Mouse (Mus musculus): ENCODE data around the gene Itpr2. TPM values are rescaled to one million over a fixed set of nuclear protein-coding genes. Genes with fewer than 3 reads are reported as not detected.

Gene Itpr2
- polyA plus RNA-seq, 1 experiment from 2014 or later = 9.3 TPM

- no peak overlapping the region for H3K9ac ChIP-seq
- no peaks in the 10 kb centered on the region for H3K36me3 ChIP-seq (replicated peaks)
- H3K4me2 ChIP-seq = no peak overlapping the region
- no peak overlapping the region for H3K27ac ChIP-seq
- H3K4me3 ChIP-seq = no peak overlapping the region
- no peaks in the 10 kb centered on the region for H3K9me3 ChIP-seq
- no peak for ATAC-seq (replicated peaks)
- no peaks in the 10 kb centered on the region for H3K27me3 ChIP-seq (replicated peaks)
- WGBS = 74% methylated on average over 2 of the region's 2 CpGs
- H3K4me1 ChIP-seq = no peaks in the 10 kb centered on the region
Measured at GRCm38 (mm10) chr6:146256401-146256800, 245.6 kb downstream of the Itpr2 start.

GRCm38 (mm10) chr6:146255656-146256055, 246.4 kb downstream of the Itpr2 start:
- no peaks in the 10 kb centered on the region for H3K9me3 ChIP-seq
- H3K27ac ChIP-seq = no peak overlapping the region
- no peak for ATAC-seq (replicated peaks)
- H3K4me3 ChIP-seq = no peak overlapping the region
- H3K4me2 ChIP-seq = no peak overlapping the region
- 96% methylated on average over 6 of the region's 6 CpGs for WGBS
- H3K36me3 ChIP-seq (replicated peaks) = no peaks in the 10 kb centered on the region
- no peak overlapping the region for H3K9ac ChIP-seq
- no peaks in the 10 kb centered on the region for H3K27me3 ChIP-seq (replicated peaks)
- no peaks in the 10 kb centered on the region for H3K4me1 ChIP-seq

- H3K9me3 ChIP-seq = no peaks in the 10 kb centered on the region
- no peaks in the 10 kb centered on the region for H3K36me3 ChIP-seq (replicated peaks)
- no peak overlapping the region for H3K4me2 ChIP-seq
- no peak overlapping the region for H3K27ac ChIP-seq
- no peak overlapping the region for H3K4me3 ChIP-seq
- no peaks in the 10 kb centered on the region for H3K27me3 ChIP-seq (replicated peaks)
- ATAC-seq (replicated peaks) = 0 out of 2 replicates have a peak, but pooled peaks have one; percentile 17
- WGBS = 81% methylated on average over 9 of the region's 9 CpGs
- no peak overlapping the region for H3K9ac ChIP-seq
- H3K4me1 ChIP-seq = no peaks in the 10 kb centered on the region
Measured at GRCm38 (mm10) chr6:146254931-146255330, 247.1 kb downstream of the Itpr2 start.

- Histone ChIP-seq H3K27me3 (replicated peaks) (no peaks in the 10 kb centered on the region), H3K9me3 (no peaks in the 10 kb centered on the region), H3K36me3 (replicated peaks) (no peaks in the 10 kb centered on the region), H3K27ac (no peak overlapping the region), H3K9ac (no peak overlapping the region), H3K4me1 (no peaks in the 10 kb centered on the region), H3K4me2 (no peak overlapping the region), H3K4me3 (no peak overlapping the region)
- peak; percentile 82; the same call in 1 of the 2 replicates for ATAC-seq (replicated peaks)
- WGBS = 76% methylated on average over 3 of the region's 3 CpGs
Measured at GRCm38 (mm10) chr6:146254216-146254820, 247.7 kb downstream of the Itpr2 start.

- 91% methylated on average over 6 of the region's 6 CpGs for WGBS
- no peak overlapping the region for H3K4me3 ChIP-seq
Measured at GRCm38 (mm10) chr6:146249096-146249495, 252.9 kb downstream of the Itpr2 start.

GRCm38 (mm10) chr6:146248341-146248740, 253.7 kb downstream of the Itpr2 start:
- H3K27ac ChIP-seq = no peak overlapping the region
- H3K9me3 ChIP-seq = no peaks in the 10 kb centered on the region
- ATAC-seq (replicated peaks) = no peak
- H3K27me3 ChIP-seq (replicated peaks) = no peaks in the 10 kb centered on the region
- H3K4me2 ChIP-seq = no peak overlapping the region
- no peak overlapping the region for H3K9ac ChIP-seq
- H3K4me1 ChIP-seq = no peaks in the 10 kb centered on the region
- no peak overlapping the region for H3K4me3 ChIP-seq
- 70% methylated on average over 2 of the region's 2 CpGs for WGBS
- no peaks in the 10 kb centered on the region for H3K36me3 ChIP-seq (replicated peaks)

More at GRCm38 (mm10) chr6:146249096-146249495, 252.9 kb downstream of the Itpr2 start:
- Histone ChIP-seq H3K27me3 (replicated peaks) (no peaks in the 10 kb centered on the region), H3K4me2 (no peak overlapping the region), H3K4me1 (no peaks in the 10 kb centered on the region), H3K9ac (no peak overlapping the region), H3K27ac (no peak overlapping the region), H3K9me3 (no peaks in the 10 kb centered on the region), H3K36me3 (replicated peaks) (no peaks in the 10 kb centered on the region)
- no peak for ATAC-seq (replicated peaks)

GRCm38 (mm10) chr6:146247906-146248305, 254.1 kb downstream of the Itpr2 start:
- Histone ChIP-seq H3K4me1 (0 out of 2 replicates have a peak, but pooled peaks cover 3% of the 10 kb centered on the region), H3K9ac (no peak overlapping the region), H3K36me3 (replicated peaks) (no peaks in the 10 kb centered on the region), H3K9me3 (no peaks in the 10 kb centered on the region), H3K4me2 (no peak overlapping the region), H3K27me3 (replicated peaks) (no peaks in the 10 kb centered on the region), H3K27ac (no peak overlapping the region), H3K4me3 (no peak overlapping the region)
- ATAC-seq (replicated peaks) = no peak
- 89% methylated on average over 1 of the region's 1 CpGs for WGBS

GRCm38 (mm10) chr6:146246368-146246767, 255.7 kb downstream of the Itpr2 start:
- no peak overlapping the region for H3K27ac ChIP-seq
- H3K9ac ChIP-seq = no peak overlapping the region
- 80% methylated on average over 6 of the region's 6 CpGs for WGBS
- H3K4me2 ChIP-seq = no peak overlapping the region
- H3K4me1 ChIP-seq = 0 out of 2 replicates have a peak, but pooled peaks cover 4% of the 10 kb centered on the region
- no peaks in the 10 kb centered on the region for H3K27me3 ChIP-seq (replicated peaks)
- H3K36me3 ChIP-seq (replicated peaks) = no peaks in the 10 kb centered on the region
- H3K4me3 ChIP-seq = no peak overlapping the region
- no peaks in the 10 kb centered on the region for H3K9me3 ChIP-seq
- ATAC-seq (replicated peaks) = no peak

GRCm38 (mm10) chr6:146245888-146246287, 256.1 kb downstream of the Itpr2 start:
- 90% methylated on average over 9 of the region's 9 CpGs for WGBS
- Histone ChIP-seq H3K4me3 (no peak overlapping the region), H3K9me3 (no peaks in the 10 kb centered on the region), H3K36me3 (replicated peaks) (no peaks in the 10 kb centered on the region), H3K27me3 (replicated peaks) (no peaks in the 10 kb centered on the region), H3K9ac (no peak overlapping the region), H3K27ac (no peak overlapping the region), H3K4me2 (no peak overlapping the region), H3K4me1 (0 out of 2 replicates have a peak, but pooled peaks cover 4% of the 10 kb centered on the region)
- no peak for ATAC-seq (replicated peaks)

- Histone ChIP-seq H3K9ac (no peak overlapping the region), H3K9me3 (no peaks in the 10 kb centered on the region), H3K27me3 (replicated peaks) (no peaks in the 10 kb centered on the region), H3K4me3 (no peak overlapping the region), H3K27ac (no peak overlapping the region), H3K36me3 (replicated peaks) (no peaks in the 10 kb centered on the region), H3K4me2 (no peak overlapping the region), H3K4me1 (0 out of 2 replicates have a peak, but pooled peaks cover 4% of the 10 kb centered on the region)
- 0 out of 2 replicates have a peak, but pooled peaks have one; percentile 27 for ATAC-seq (replicated peaks)
- WGBS = 66% methylated on average over 5 of the region's 5 CpGs
Measured at GRCm38 (mm10) chr6:146243068-146243467, 259.0 kb downstream of the Itpr2 start.

- no peak overlapping the region for H3K9ac ChIP-seq
- H3K27me3 ChIP-seq (replicated peaks) = no peaks in the 10 kb centered on the region
- ATAC-seq (replicated peaks) = no peak
- no peaks in the 10 kb centered on the region for H3K9me3 ChIP-seq
- H3K4me2 ChIP-seq = no peak overlapping the region
- 90% methylated on average over 3 of the region's 3 CpGs for WGBS
- no peak overlapping the region for H3K27ac ChIP-seq
- H3K4me3 ChIP-seq = no peak overlapping the region
- H3K36me3 ChIP-seq (replicated peaks) = no peaks in the 10 kb centered on the region
- H3K4me1 ChIP-seq = 0 out of 2 replicates have a peak, but pooled peaks cover 4% of the 10 kb centered on the region
Measured at GRCm38 (mm10) chr6:146241336-146241735, 260.7 kb downstream of the Itpr2 start.

GRCm38 (mm10) chr6:146235165-146235564, 266.9 kb downstream of the Itpr2 start:
- Histone ChIP-seq H3K9ac (no peak overlapping the region), H3K27me3 (replicated peaks) (no peaks in the 10 kb centered on the region; the same call in 1 of the 2 replicates), H3K4me3 (no peak overlapping the region), H3K36me3 (replicated peaks) (no peaks in the 10 kb centered on the region), H3K4me2 (no peak overlapping the region), H3K9me3 (no peaks in the 10 kb centered on the region), H3K4me1 (peaks cover 13% of the 10 kb centered on the region), H3K27ac (peak overlapping the region; percentile 73)
- WGBS = 35% methylated on average over 3 of the region's 3 CpGs
- ATAC-seq (replicated peaks) = peak; percentile 74

GRCm38 (mm10) chr6:146234417-146234816, 267.6 kb downstream of the Itpr2 start:
- no peak overlapping the region for H3K4me2 ChIP-seq
- H3K36me3 ChIP-seq (replicated peaks) = no peaks in the 10 kb centered on the region
- peaks cover 13% of the 10 kb centered on the region for H3K4me1 ChIP-seq
- H3K9me3 ChIP-seq = no peaks in the 10 kb centered on the region
- H3K27me3 ChIP-seq (replicated peaks) = no peaks in the 10 kb centered on the region; the same call in 1 of the 2 replicates
- H3K4me3 ChIP-seq = no peak overlapping the region
- H3K27ac ChIP-seq = peak overlapping the region; percentile 73; the same call in 1 of the 2 replicates
- H3K9ac ChIP-seq = no peak overlapping the region
- 60% methylated on average over 1 of the region's 1 CpGs for WGBS
- ATAC-seq (replicated peaks) = no peak

Data from midbrain, embryonic 15.5 days (tissue).